Mouse (Mus musculus): ENCODE measurements at regions not wholly inside any gene's neighbourhood (a gene's known extent, or its start where the extent isn't known, plus 50 kb on each side); places are given as distances from the start of the nearest gene placed in this dataset.

GRCm38 (mm10) chr6:127271418-127271817 lies 119.4 kb upstream of the Ccnd2 start:
- no peak for TF ChIP-seq CTCF (IDR thresholded peaks at IDR 0.05)
- no peaks in the 10 kb centered on the region for H3K27me3 ChIP-seq
- DNase-seq (ENCODE audit: low read depth, low spot score), result no peak
- no peak for ATAC-seq
- CTCF ChIA-PET, result interaction anchor here (1.2 to 1.3 kb wide), 2 partner anchors 11 to 23 kb away, joined by 3 read pairs; no protein-coding TSS in a partner anchor
- in situ Hi-C loops (cut with MboI; ENCODE audit: low pct_unique_long_range_greater_than_20kb), result no loop called here
- POLR2A ChIA-PET, result no interaction called here

- TF ChIP-seq CTCF (IDR thresholded peaks at IDR 0.05), result peak; percentile 17
- ATAC-seq, result no peak
- DNase-seq (ENCODE audit: low read depth, low spot score), result no peak
- CTCF ChIA-PET, result no interaction called here
- H3K27me3 ChIP-seq, result no peaks in the 10 kb centered on the region
- POLR2A ChIA-PET, result no interaction called here
- in situ Hi-C loops (cut with MboI; ENCODE audit: low pct_unique_long_range_greater_than_20kb), result no loop called here
These were observed 120.6 kb upstream of the Ccnd2 start for GRCm38 (mm10) chr6:127272630-127273029.

- ChIA-PET CTCF (no interaction called here), POLR2A (no interaction called here)
- ATAC-seq (no peak), DNase-seq (ENCODE audit: low read depth, low spot score) (no peak)
- in situ Hi-C loops (cut with MboI; ENCODE audit: low pct_unique_long_range_greater_than_20kb), result no loop called here
- TF ChIP-seq CTCF (IDR thresholded peaks at IDR 0.05), result no peak
- no peaks in the 10 kb centered on the region for H3K27me3 ChIP-seq
These were observed 122.9 kb upstream of the Ccnd2 start for GRCm38 (mm10) chr6:127274732-127275429.

GRCm38 (mm10) chr6:127275430-127275784 lies 123.4 kb upstream of the Ccnd2 start:
- H3K27me3 ChIP-seq, result no peaks in the 10 kb centered on the region
- TF ChIP-seq CTCF (IDR thresholded peaks at IDR 0.05), result peak; percentile 49
- ChIA-PET POLR2A (no interaction called here), CTCF (no interaction called here)
- DNase-seq (ENCODE audit: low read depth, low spot score), result no peak
- in situ Hi-C loops (cut with MboI; ENCODE audit: low pct_unique_long_range_greater_than_20kb), result no loop called here
- no peak for ATAC-seq

GRCm38 (mm10) chr6:127276362-127276761 lies 124.4 kb upstream of the Ccnd2 start:
- DNase-seq (ENCODE audit: low read depth, low spot score) (no peak), ATAC-seq (no peak)
- POLR2A ChIA-PET, result no interaction called here
- in situ Hi-C loops (cut with MboI; ENCODE audit: low pct_unique_long_range_greater_than_20kb), result no loop called here
- no peaks in the 10 kb centered on the region for H3K27me3 ChIP-seq
- TF ChIP-seq CTCF (IDR thresholded peaks at IDR 0.05), result no peak
- CTCF ChIA-PET, result no interaction called here

- POLR2A ChIA-PET, result no interaction called here
These were observed 126.4 kb upstream of the Ccnd2 start for GRCm38 (mm10) chr6:127278402-127278801.

GRCm38 (mm10) chr6:127284226-127284625 lies 132.2 kb upstream of the Ccnd2 start:
- ChIA-PET POLR2A (no interaction called here), CTCF (no interaction called here)
- ATAC-seq, result no peak
- TF ChIP-seq CTCF (IDR thresholded peaks at IDR 0.05), result no peak
- H3K27me3 ChIP-seq, result peaks cover 4% of the 10 kb centered on the region
- in situ Hi-C loops (cut with MboI; ENCODE audit: low pct_unique_long_range_greater_than_20kb), result no loop called here
- DNase-seq (ENCODE audit: low read depth, low spot score), result no peak

More at GRCm38 (mm10) chr6:127278402-127278801, 126.4 kb upstream of the Ccnd2 start:
- in situ Hi-C loops (cut with MboI; ENCODE audit: low pct_unique_long_range_greater_than_20kb), result no loop called here
- H3K27me3 ChIP-seq, result no peaks in the 10 kb centered on the region
- CTCF ChIA-PET, result no interaction called here
- DNase-seq (ENCODE audit: low read depth, low spot score) (no peak), ATAC-seq (no peak)
- peak; percentile 38 for TF ChIP-seq CTCF (IDR thresholded peaks at IDR 0.05)

GRCm38 (mm10) chr6:127286681-127287476 lies 134.9 kb upstream of the Ccnd2 start:
- CTCF ChIA-PET, result interaction anchor here (0.9 kb wide), 1 partner anchor 220 kb away, joined by 3 read pairs; no protein-coding TSS in a partner anchor
- no peak for TF ChIP-seq CTCF (IDR thresholded peaks at IDR 0.05)
- H3K27me3 ChIP-seq, result peaks cover 4% of the 10 kb centered on the region
- POLR2A ChIA-PET, result no interaction called here
- DNase-seq (ENCODE audit: low read depth, low spot score) (no peak), ATAC-seq (no peak)
- in situ Hi-C loops (cut with MboI; ENCODE audit: low pct_unique_long_range_greater_than_20kb), result no loop called here

GRCm38 (mm10) chr6:127288946-127289345 lies 137.0 kb upstream of the Ccnd2 start:
- in situ Hi-C loops (cut with MboI; ENCODE audit: low pct_unique_long_range_greater_than_20kb), result no loop called here
- POLR2A ChIA-PET, result no interaction called here
- no peak for TF ChIP-seq CTCF (IDR thresholded peaks at IDR 0.05)
- DNase-seq (ENCODE audit: low read depth, low spot score) (no peak), ATAC-seq (no peak)
- CTCF ChIA-PET, result no interaction called here
- peaks cover 4% of the 10 kb centered on the region for H3K27me3 ChIP-seq

GRCm38 (mm10) chr6:127291937-127292336 lies 139.9 kb upstream of the Ccnd2 start:
- H3K27me3 ChIP-seq, result no peaks in the 10 kb centered on the region
- ATAC-seq, result no peak
- no peak for DNase-seq (ENCODE audit: low read depth, low spot score)
- POLR2A ChIA-PET, result no interaction called here
- CTCF ChIA-PET, result no interaction called here
- no peak for TF ChIP-seq CTCF (IDR thresholded peaks at IDR 0.05)
- in situ Hi-C loops (cut with MboI; ENCODE audit: low pct_unique_long_range_greater_than_20kb), result no loop called here

- ATAC-seq (no peak), DNase-seq (ENCODE audit: low read depth, low spot score) (no peak)
- peaks cover 11% of the 10 kb centered on the region for H3K27me3 ChIP-seq
- in situ Hi-C loops (cut with MboI; ENCODE audit: low pct_unique_long_range_greater_than_20kb), result no loop called here
- CTCF ChIA-PET, result interaction anchor here (0.8 kb wide), 1 partner anchor 23 kb away, joined by 3 read pairs; no protein-coding TSS in a partner anchor
- TF ChIP-seq CTCF (IDR thresholded peaks at IDR 0.05), result no peak
- POLR2A ChIA-PET, result no interaction called here
These were observed 141.8 kb upstream of the Ccnd2 start for GRCm38 (mm10) chr6:127293829-127294228.
